Mouse (Mus musculus) midbrain, embryonic 11.5 days (tissue): Measurements from ENCODE around the gene Gm20547. TPM values are rescaled to one million over a fixed set of nuclear protein-coding genes. Genes with fewer than 3 reads are reported as not detected.

Experiments used
- ATAC-seq: fragments of 200-750 bp; cut with Nextera tagmentation; 2 replicates; pipeline ENCODE4 v1.8.0; 2017; ENCODE audit warnings: moderate TSS enrichment, moderate library complexity; ENCODE audit not compliant: low FRiP score
- DNase-seq: peaks from one replicate; pipeline ENCODE4 v3.0.0; 2015; ENCODE audit warnings: low spot score; ENCODE audit errors: missing footprints
- H3K27ac ChIP-seq: fragments of 300-500 bp; sonication (generic); 2 replicates; pipeline ENCODE4 v1.5.1; 2014; ENCODE audit warnings: low read depth, low read length
- H3K27me3 ChIP-seq: fragments of 300-500 bp; sonication (generic); 2 replicates; pipeline ENCODE4 v1.6.1; 2014; ENCODE audit warnings: mild to moderate bottlenecking, low read length, moderate library complexity, mixed read lengths; ENCODE audit not compliant: control insufficient read depth, insufficient read depth
- H3K36me3 ChIP-seq: fragments of 300-500 bp; sonication (generic); 2 replicates; pipeline ENCODE4 v1.6.1; 2014; ENCODE audit warnings: mild to moderate bottlenecking, low read length, moderate library complexity, mixed read lengths; ENCODE audit not compliant: control insufficient read depth, insufficient read depth
- H3K4me1 ChIP-seq: fragments of 300-500 bp; sonication (generic); 2 replicates; pipeline ENCODE4 v1.6.1; 2014; ENCODE audit warnings: low read length; ENCODE audit not compliant: control insufficient read depth, insufficient read depth
- H3K4me2 ChIP-seq: fragments of 300-500 bp; sonication (generic); 2 replicates; pipeline ENCODE4 v1.6.1; 2014; ENCODE audit warnings: mild to moderate bottlenecking, moderate library complexity
- H3K4me3 ChIP-seq: fragments of 300-500 bp; sonication (generic); 2 replicates; pipeline ENCODE4 v1.5.1; 2014; ENCODE audit warnings: low read depth, low read length
- H3K9ac ChIP-seq: fragments of 300-500 bp; sonication (generic); 2 replicates; pipeline ENCODE4 v1.6.1; 2014; ENCODE audit warnings: low read length
- H3K9me3 ChIP-seq: fragments of 300-500 bp; sonication (generic); 2 replicates; pipeline ENCODE4 v1.6.1; 2016; ENCODE audit warnings: low read length; ENCODE audit not compliant: control insufficient read depth
- WGBS: fragments of 180-500 bp; shearing (Covaris S2); extraction: QIAGEN DNeasy Blood & Tissue Kit; methylation state at CpG from one replicate; pipeline ENCODE4 v1.1.7; 2014; 5-methylcytosine and 5-hydroxymethylcytosine counted together
- polyA plus RNA-seq: library from polyadenylated mRNA; unstranded; fragments of >200 nt; fragmentation: Nextera tagmentation; extraction: Ambion mirVana; gene quantifications from 2 replicates; pipeline ENCODE4 v1.2.1, GENCODE M21; 2014

Gm20547 gene
- polyA plus RNA-seq, 1 experiment from 2014 or later: 0.05 TPM

GRCm38 (mm10) chr17:34898706-34899052, 16.8 kb upstream of the Gm20547 start:
- Histone ChIP-seq H3K4me1 (peaks cover 22% of the 10 kb centered on the region), H3K27ac (peak overlapping the region; percentile 92), H3K27me3 (no peaks in the 10 kb centered on the region), H3K4me3 (peak overlapping the region; percentile 95), H3K9me3 (no peaks in the 10 kb centered on the region), H3K9ac (peak overlapping the region; percentile 99), H3K4me2 (peak overlapping the region; percentile 98), H3K36me3 (peaks cover 18% of the 10 kb centered on the region)
- peak; percentile 9; the same call in 1 of the 2 replicates for ATAC-seq
- DNase-seq: peak; percentile 94
- 1% methylated on average over 22 of the region's 47 CpGs for WGBS

GRCm38 (mm10) chr17:34898160-34898586, 16.3 kb upstream of the Gm20547 start, which contains the start of the genes C2 and Ehmt2:
Gene C2, minus strand, starts transcription at chr17:34898265.
Gene Ehmt2, plus strand, starts transcription at chr17:34898469.
- ATAC-seq (peak; percentile 28), DNase-seq (peak; percentile 97)
- peaks cover 16% of the 10 kb centered on the region for H3K36me3 ChIP-seq
- peak within 1 kb of the TSS; percentile 92 for H3K27ac ChIP-seq
- H3K4me3 ChIP-seq: peak within 1 kb of the TSS; percentile 95
- under 1% methylated on average over 30 of the region's 44 CpGs for WGBS
- peak within 1 kb of the TSS; percentile 99 for H3K9ac ChIP-seq
- peaks cover 26% of the 10 kb centered on the region for H3K4me1 ChIP-seq
- no peaks in the 10 kb centered on the region for H3K9me3 ChIP-seq
- H3K27me3 ChIP-seq: no peaks in the 10 kb centered on the region
- peak within 1 kb of the TSS; percentile 98 for H3K4me2 ChIP-seq

- Histone ChIP-seq H3K4me1 (peaks cover 26% of the 10 kb centered on the region), H3K4me2 (peak overlapping the region; percentile 98)
- DNase-seq: peak; percentile 94
Measured at GRCm38 (mm10) chr17:34897373-34898159, 15.7 kb upstream of the Gm20547 start.

GRCm38 (mm10) chr17:34896366-34896765, 14.5 kb upstream of the Gm20547 start:
- Histone ChIP-seq H3K4me2 (no peak overlapping the region), H3K27me3 (no peaks in the 10 kb centered on the region), H3K36me3 (peaks cover 9% of the 10 kb centered on the region), H3K9me3 (no peaks in the 10 kb centered on the region), H3K4me3 (peak overlapping the region; percentile 4; the same call in 1 of the 2 replicates), H3K27ac (no peak overlapping the region), H3K4me1 (peaks cover 26% of the 10 kb centered on the region), H3K9ac (no peak overlapping the region)
- WGBS: 88% methylated on average over 17 of the region's 17 CpGs
- no peak for ATAC-seq
- DNase-seq: no peak

More at GRCm38 (mm10) chr17:34897373-34898159, 15.7 kb upstream of the Gm20547 start:
- H3K9ac ChIP-seq: peak overlapping the region; percentile 99
- ATAC-seq: no peak
- H3K27me3 ChIP-seq: no peaks in the 10 kb centered on the region
- H3K27ac ChIP-seq: peak overlapping the region; percentile 92
- peak overlapping the region; percentile 95 for H3K4me3 ChIP-seq
- peaks cover 12% of the 10 kb centered on the region for H3K36me3 ChIP-seq
- no peaks in the 10 kb centered on the region for H3K9me3 ChIP-seq
- 21% methylated on average over 10 of the region's 10 CpGs for WGBS

- WGBS: 93% methylated on average over 15 of the region's 15 CpGs
- ATAC-seq (no peak), DNase-seq (peak; percentile 89)
- peak overlapping the region; percentile 97 for H3K9ac ChIP-seq
- no peak overlapping the region for H3K27ac ChIP-seq
- peak overlapping the region; percentile 66 for H3K4me2 ChIP-seq
- H3K27me3 ChIP-seq: no peaks in the 10 kb centered on the region
- H3K9me3 ChIP-seq: no peaks in the 10 kb centered on the region
- peaks cover 9% of the 10 kb centered on the region for H3K36me3 ChIP-seq
- H3K4me1 ChIP-seq: peaks cover 26% of the 10 kb centered on the region
- H3K4me3 ChIP-seq: peak overlapping the region; percentile 86
Measured at GRCm38 (mm10) chr17:34895724-34896123, 13.9 kb upstream of the Gm20547 start.

GRCm38 (mm10) chr17:34894801-34895530, 13.1 kb upstream of the Gm20547 start:
- Histone ChIP-seq H3K27me3 (no peaks in the 10 kb centered on the region), H3K9ac (peak overlapping the region; percentile 97), H3K9me3 (no peaks in the 10 kb centered on the region), H3K4me3 (peak overlapping the region; percentile 86), H3K4me1 (peaks cover 24% of the 10 kb centered on the region), H3K36me3 (peaks cover 9% of the 10 kb centered on the region), H3K27ac (peak overlapping the region; percentile 83), H3K4me2 (peak overlapping the region; percentile 66)
- peak; percentile 38 for ATAC-seq
- WGBS: 9% methylated on average over 47 of the region's 51 CpGs
- peak; percentile 96 for DNase-seq

- H3K4me3 ChIP-seq: peak overlapping the region; percentile 86
- H3K9ac ChIP-seq: peak overlapping the region; percentile 97
- peak overlapping the region; percentile 66 for H3K4me2 ChIP-seq
- peaks cover 9% of the 10 kb centered on the region for H3K36me3 ChIP-seq
- peak overlapping the region; percentile 83 for H3K27ac ChIP-seq
- no peaks in the 10 kb centered on the region for H3K9me3 ChIP-seq
- H3K27me3 ChIP-seq: no peaks in the 10 kb centered on the region
- ATAC-seq (peak; percentile 88), DNase-seq (peak; percentile 100)
- peaks cover 24% of the 10 kb centered on the region for H3K4me1 ChIP-seq
- 0% methylated on average over 39 of the region's 51 CpGs for WGBS
Measured at GRCm38 (mm10) chr17:34894074-34894597, 12.3 kb upstream of the Gm20547 start.

GRCm38 (mm10) chr17:34893072-34893824, 11.4 kb upstream of the Gm20547 start:
- peaks cover 24% of the 10 kb centered on the region for H3K4me1 ChIP-seq
- no peaks in the 10 kb centered on the region for H3K27me3 ChIP-seq
- no peak for DNase-seq
- H3K9me3 ChIP-seq: no peaks in the 10 kb centered on the region
- no peak for ATAC-seq
- H3K36me3 ChIP-seq: peaks cover 9% of the 10 kb centered on the region
- peak overlapping the region; percentile 60 for H3K9ac ChIP-seq
- H3K4me3 ChIP-seq: peak overlapping the region; percentile 86
- H3K4me2 ChIP-seq: peak overlapping the region; percentile 66; the same call in 1 of the 2 replicates
- 75% methylated on average over 12 of the region's 12 CpGs for WGBS
- H3K27ac ChIP-seq: peak overlapping the region; percentile 76
